Mouse (Mus musculus) thymus, adult 2 months (tissue): ENCODE results near the gene Dicer1.
"Not testable (repeated sequence)": the region's sequence is repeated elsewhere in the genome, so short reads cannot be mapped to it uniquely, and the experiment has no call there.

ENCODE experiments used
- CTCF ChIP-seq: fragments of 200-500 bp; IDR thresholded peaks from 2 replicates; pipeline ENCODE4 v1.5.1; 2012; ENCODE audit warnings: mild to moderate bottlenecking, control low read depth, low read length, moderate library complexity, borderline replicate concordance; ENCODE audit not compliant: control insufficient read depth, poor library complexity, insufficient read depth; ENCODE audit errors: extremely low read depth
- POLR2A ChIP-seq: fragments of 200-500 bp; IDR thresholded peaks from 2 replicates; pipeline ENCODE4 v1.6.1; 2012; ENCODE audit warnings: mild to moderate bottlenecking, low read length, control low read depth, moderate library complexity; ENCODE audit not compliant: control insufficient read depth, poor library complexity, insufficient read depth; ENCODE audit errors: extremely low read depth

DNA sequence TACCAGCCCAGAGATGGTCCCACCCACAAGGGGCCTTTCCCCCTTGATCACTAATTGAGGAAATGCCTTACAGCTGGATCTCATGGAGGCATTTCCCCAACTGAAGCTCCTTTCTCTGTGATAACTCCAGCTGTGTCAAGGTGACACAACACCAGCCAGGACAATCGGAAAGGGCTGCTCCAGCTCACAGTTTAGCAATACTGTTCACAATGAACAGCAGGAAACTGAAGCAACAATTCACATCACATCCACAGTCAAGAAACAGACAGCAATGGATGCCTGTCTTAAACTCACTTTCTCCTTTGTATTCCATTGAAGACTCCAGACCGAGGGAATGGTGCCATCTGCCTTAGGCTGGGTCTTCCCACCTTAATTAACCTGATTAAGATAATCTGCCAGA is 25.3 kb downstream of the Dicer1 start:
- not testable (repeated sequence) for TF ChIP-seq POLR2A, CTCF
